Comparison of ENCODE assay signal across 14 mouse cellular contexts in genomic region chr5:23718881-23719328, GRCm38 (mm10). TPM values are rescaled to one million over a fixed set of nuclear protein-coding genes. Genes with fewer than 3 reads are reported as not detected.
A peak's percentile ranks its signal among the peaks of the same experiment; 100 is the strongest.
DNase-seq lines count a peak whose midpoint lies in the region; ATAC-seq lines count a peak whose summit lies in the region.
"Had no signal": no experiment of that assay in that cellular context is flagged by ENCODE, and none has a peak within 500 bp of the region (broad histone marks: within the 10 kb centered on the region; RNA-seq: fewer than 3 reads in every experiment).

No protein-coding gene starts in this region.

- no peak overlapping the region for H3K4me3 ChIP-seq in embryonic facial prominence, embryonic 10.5 days
- no peak overlapping the region for H3K4me3 ChIP-seq in limb, embryonic 10.5 days
- H3K4me3 ChIP-seq: layer of hippocampus, adult 2 months; liver, embryonic 15.5 days; stomach, embryonic 15.5 days had no signal

- DNase-seq in A20 (ENCODE audit: low read depth, low spot score) = peak; percentile 27
- peak; percentile 3 for DNase-seq in embryonic facial prominence, embryonic 10.5 days (ENCODE audit: low spot score)
- DNase-seq in naive thymus-derived CD4-positive, alpha-beta T cell, adult 2 months (ENCODE audit: low read depth) = peak; percentile 70
- no peak for DNase-seq in layer of hippocampus, postnatal 36 days
- no peak for DNase-seq in limb, embryonic 10.5 days (ENCODE audit: low spot score)
- DNase-seq in cerebellum, postnatal 14 days = no peak
- DNase-seq: cerebellum, adult 11-12 months; kidney, adult 8-10 months; right cerebral cortex, postnatal 25 days; thymus, postnatal 25 days had no signal

- WGBS in embryonic facial prominence, embryonic 10.5 days = 72% methylated on average over 4 of the region's 4 CpGs
- WGBS in limb, embryonic 10.5 days = 81% methylated on average over 4 of the region's 4 CpGs

- peak; percentile 82 for ATAC-seq in CD4-positive, CD25-positive, alpha-beta regulatory T cell, adult 4 months

- no peaks in the 10 kb centered on the region for H3K36me3 ChIP-seq in embryonic facial prominence, embryonic 10.5 days (replicated peaks)
- H3K36me3 ChIP-seq in limb, embryonic 10.5 days = no peaks in the 10 kb centered on the region
- H3K36me3 ChIP-seq: liver, embryonic 15.5 days; stomach, embryonic 15.5 days had no signal

- H3K27ac ChIP-seq in embryonic facial prominence, embryonic 10.5 days (replicated peaks) = no peak overlapping the region
- no peak overlapping the region for H3K27ac ChIP-seq in limb, embryonic 10.5 days
- H3K27ac ChIP-seq: layer of hippocampus, adult 2 months; liver, embryonic 15.5 days; stomach, embryonic 15.5 days had no signal

- 0 out of 2 replicates have a peak, but pooled peaks cover 3% of the 10 kb centered on the region for H3K9me3 ChIP-seq in embryonic facial prominence, embryonic 10.5 days
- no peaks in the 10 kb centered on the region for H3K9me3 ChIP-seq in limb, embryonic 10.5 days (replicated peaks)
- H3K9me3 ChIP-seq: liver, embryonic 15.5 days; stomach, embryonic 15.5 days had no signal

- H3K4me1 ChIP-seq in embryonic facial prominence, embryonic 10.5 days = no peaks in the 10 kb centered on the region
- no peaks in the 10 kb centered on the region for H3K4me1 ChIP-seq in limb, embryonic 10.5 days
- H3K4me1 ChIP-seq: liver, embryonic 15.5 days; stomach, embryonic 15.5 days had no signal

- H3K27me3 ChIP-seq in embryonic facial prominence, embryonic 10.5 days (replicated peaks; ENCODE audit: low read depth, poor library complexity, severe bottlenecking) = no peaks in the 10 kb centered on the region
- no peaks in the 10 kb centered on the region for H3K27me3 ChIP-seq in limb, embryonic 10.5 days (ENCODE audit: low read depth, poor library complexity, severe bottlenecking)
- H3K27me3 ChIP-seq: liver, embryonic 15.5 days; stomach, embryonic 15.5 days had no signal

RNA-seq across cellular contexts. Expression of gene Srpk2, which starts 34.5 kb away (rescaled TPM):
- polyA plus RNA-seq in CD4-positive, CD25-positive, alpha-beta regulatory T cell, adult 4 months (2017; shearing (Covaris generic)) = 10 to 100 TPM; 85.5 to 86.7 TPM
- polyA plus RNA-seq in embryonic facial prominence, embryonic 10.5 days (2016; fragmentation: Nextera tagmentation; extraction: Ambion mirVana) = 48.5 and 57.1 TPM in 2 replicates
- total RNA-seq in layer of hippocampus, postnatal 36 days (2021) = 100 to 1,000 TPM; 155 to 160 TPM
- polyA plus RNA-seq in limb, embryonic 10.5 days (2016; fragmentation: Nextera tagmentation; extraction: Ambion mirVana) = 36.9 and 44.1 TPM in 2 replicates

Comparison
In these comparisons a context has a peak if more than half of its experiments do, and no peak if none do; other contexts are left out.
1. DNase-seq: peak in A20 (single experiment), embryonic facial prominence, embryonic 10.5 days (single experiment) and naive thymus-derived CD4-positive, alpha-beta T cell, adult 2 months (single experiment); none in layer of hippocampus, postnatal 36 days (0 of 2), limb, embryonic 10.5 days (single experiment) and cerebellum, postnatal 14 days (0 of 2).